Mouse (Mus musculus) forebrain, postnatal 0 days (tissue): ENCODE measurements around the gene Myh2. TPM values are rescaled to one million over a fixed set of nuclear protein-coding genes. Genes with fewer than 3 reads are reported as not detected.

Experiments
- ATAC-seq: fragments of 200-750 bp; cut with Nextera tagmentation; 2 replicates; pipeline ENCODE4 v1.8.0; 2017; ENCODE audit warnings: mild to moderate bottlenecking, moderate library complexity
- DNase-seq: peaks from one replicate; pipeline ENCODE4 v3.0.0-alpha.2; 2015
- H3K27ac ChIP-seq: fragments of 300-500 bp; sonication (generic); 2 replicates; pipeline ENCODE4 v1.5.1; 2014; ENCODE audit warnings: low read depth, mild to moderate bottlenecking, antibody characterized with exemption, low read length, moderate library complexity, mixed read lengths
- H3K27me3 ChIP-seq: fragments of 300-500 bp; sonication (generic); 2 replicates; pipeline ENCODE4 v1.6.1; 2014; ENCODE audit warnings: mild to moderate bottlenecking, low read length, mixed read lengths; ENCODE audit not compliant: insufficient read depth
- H3K36me3 ChIP-seq: fragments of 300-500 bp; sonication (generic); 2 replicates; pipeline ENCODE4 v1.6.1; 2014; ENCODE audit warnings: mild to moderate bottlenecking, moderate library complexity; ENCODE audit not compliant: insufficient read depth
- H3K4me1 ChIP-seq: fragments of 300-500 bp; sonication (generic); 2 replicates; pipeline ENCODE4 v1.6.1; 2014; ENCODE audit warnings: antibody characterized with exemption; ENCODE audit not compliant: insufficient read depth
- H3K4me2 ChIP-seq: fragments of 300-500 bp; sonication (generic); 2 replicates; pipeline ENCODE4 v1.6.1; 2014; ENCODE audit warnings: low read depth, mild to moderate bottlenecking, moderate library complexity
- H3K4me3 ChIP-seq: fragments of 300-500 bp; sonication (generic); 2 replicates; pipeline ENCODE4 v1.5.1; 2014; ENCODE audit warnings: low read depth, low read length, mixed read lengths
- H3K9ac ChIP-seq: fragments of 300-500 bp; sonication (generic); 2 replicates; pipeline ENCODE4 v1.6.1; 2014; ENCODE audit warnings: mild to moderate bottlenecking
- H3K9me3 ChIP-seq: fragments of 300-500 bp; sonication (generic); 2 replicates; pipeline ENCODE4 v1.6.1; 2016; ENCODE audit warnings: low read length
- CTCF ChIP-seq: sonication (generic); IDR thresholded peaks from 2 replicates; pipeline ENCODE4 v1.5.1; 2016; ENCODE audit warnings: antibody characterized with exemption, control low read depth, low read depth
- WGBS: fragments of 180-500 bp; shearing (Covaris S2); extraction: QIAGEN DNeasy Blood & Tissue Kit; methylation state at CpG from one replicate; pipeline ENCODE4 v1.1.7; 2014; 5-methylcytosine and 5-hydroxymethylcytosine counted together
- polyA plus RNA-seq: library from polyadenylated mRNA; unstranded; fragments of >200 nt; fragmentation: Nextera tagmentation; extraction: Ambion mirVana; gene quantifications from 2 replicates; pipeline ENCODE4 v1.2.1, GENCODE M21; 2015
- total RNA-seq: library from RNA; depleted of rRNA; stranded (reverse); fragments of >200 nt; gene quantifications from 2 replicates; pipeline ENCODE4 v1.2.3, GENCODE M21; 2014

The Myh2 gene
- total and polyA plus RNA-seq, 2 experiments from 2014 or later = 0.18 to 0.33 TPM

DNA sequence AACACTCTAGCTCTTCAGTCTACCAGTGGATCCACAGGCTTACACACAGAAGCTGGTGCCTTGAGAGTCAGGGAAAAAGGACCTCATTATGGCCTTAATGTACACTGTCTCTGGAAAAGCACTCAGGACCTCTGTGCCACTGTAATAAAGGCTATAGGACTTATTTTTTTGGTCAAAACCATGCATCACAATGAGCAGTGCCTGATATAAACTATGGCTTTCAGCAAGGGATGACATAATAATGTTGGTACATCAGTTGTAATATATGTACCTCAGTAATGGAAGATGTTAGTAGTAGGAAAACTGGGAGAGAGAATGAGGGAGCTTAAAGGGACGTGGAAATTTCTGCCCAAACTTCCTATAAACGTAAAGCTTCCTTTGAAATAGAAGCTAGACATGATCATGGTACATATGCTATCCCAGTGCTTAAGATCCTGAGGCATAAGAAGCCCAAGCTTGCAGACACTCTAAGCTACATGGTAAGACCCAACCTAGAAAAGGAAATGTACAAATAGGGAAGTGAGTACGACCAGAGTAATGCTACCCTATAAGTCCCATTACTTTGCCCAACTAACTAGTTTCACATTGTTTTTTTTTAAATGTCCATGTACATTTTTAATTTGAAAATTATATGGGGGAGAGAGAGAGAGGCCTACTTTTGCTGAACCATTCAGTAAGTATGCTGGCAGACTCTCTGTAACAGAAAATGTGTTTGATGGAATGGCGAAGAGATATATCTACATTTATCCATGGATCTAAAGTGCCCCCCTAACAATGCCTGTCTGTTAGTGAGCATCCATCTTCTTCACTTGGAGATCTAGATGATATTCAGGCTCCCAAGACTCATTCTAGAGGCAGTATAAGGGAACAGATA, 24.2 kb upstream of the Myh2 start:
- DNase-seq = no peak
- no peak overlapping the region for H3K9ac ChIP-seq
- H3K4me2 ChIP-seq = no peak overlapping the region
- ATAC-seq = no peak
- no peaks in the 10 kb centered on the region; the same call in 1 of the 2 replicates for H3K4me1 ChIP-seq
- H3K27ac ChIP-seq = no peak overlapping the region
- no peak for TF ChIP-seq CTCF
- no peaks in the 10 kb centered on the region for H3K9me3 ChIP-seq
- no peaks in the 10 kb centered on the region for H3K27me3 ChIP-seq
- H3K4me3 ChIP-seq = no peak overlapping the region
- 96% methylated on average over 4 of the region's 4 CpGs for WGBS
- no peaks in the 10 kb centered on the region for H3K36me3 ChIP-seq

- 95% methylated on average over 12 of the region's 12 CpGs for WGBS
- ATAC-seq (no peak), DNase-seq (no peak)
- Histone ChIP-seq H3K36me3 (no peaks in the 10 kb centered on the region), H3K4me1 (no peaks in the 10 kb centered on the region; the same call in 1 of the 2 replicates), H3K9ac (no peak overlapping the region), H3K4me2 (no peak overlapping the region), H3K27ac (no peak overlapping the region), H3K27me3 (no peaks in the 10 kb centered on the region), H3K4me3 (no peak overlapping the region), H3K9me3 (no peaks in the 10 kb centered on the region)
- TF ChIP-seq CTCF = no peak
Observed at GRCm38 (mm10) chr11:67147283-67147921, 23.4 kb upstream of the Myh2 start.

DNA sequence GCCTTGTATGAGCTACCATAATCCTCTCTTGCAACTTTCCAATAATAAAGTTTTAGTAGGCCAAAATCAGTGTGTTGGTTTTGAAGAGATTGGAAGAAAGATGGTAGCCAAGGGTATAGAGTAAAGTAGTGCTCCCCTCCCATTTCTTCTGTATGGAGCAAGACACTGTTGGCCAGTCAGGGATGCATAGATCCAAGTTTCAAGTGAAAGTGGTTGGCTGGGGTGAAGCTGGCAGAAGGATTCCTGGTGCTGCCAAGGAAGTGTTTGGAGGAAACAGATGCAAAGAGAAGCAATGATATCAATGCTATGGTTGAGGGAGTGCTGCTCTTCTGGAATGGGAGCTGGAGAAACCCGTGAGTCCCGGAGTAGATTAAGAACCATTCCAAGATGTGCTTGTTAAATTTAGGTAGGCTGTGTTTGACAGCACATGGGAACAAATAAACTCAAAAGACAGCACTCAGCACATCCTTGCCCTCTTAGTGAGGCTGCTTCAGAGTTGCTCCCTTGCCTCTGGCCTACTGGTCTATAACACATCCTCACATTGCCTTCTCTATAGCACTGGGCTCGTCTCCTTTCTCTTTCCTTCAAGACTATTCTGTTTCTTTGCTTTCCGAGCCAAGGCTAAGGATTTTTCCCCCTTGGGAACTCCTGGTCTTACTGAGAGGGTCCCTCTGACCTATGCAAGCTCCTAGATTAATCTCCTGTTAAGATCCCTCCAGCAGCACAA, 22.4 kb upstream of the Myh2 start:
- H3K27ac ChIP-seq = no peak overlapping the region
- no peak overlapping the region for H3K9ac ChIP-seq
- H3K4me2 ChIP-seq = no peak overlapping the region
- no peaks in the 10 kb centered on the region for H3K36me3 ChIP-seq
- H3K9me3 ChIP-seq = no peaks in the 10 kb centered on the region
- H3K4me1 ChIP-seq = no peaks in the 10 kb centered on the region; the same call in none of the 2 replicates
- H3K27me3 ChIP-seq = no peaks in the 10 kb centered on the region
- no peak for ATAC-seq
- TF ChIP-seq CTCF = no peak
- 54% methylated on average over 4 of the region's 4 CpGs for WGBS
- no peak overlapping the region for H3K4me3 ChIP-seq
- no peak for DNase-seq

GRCm38 (mm10) chr11:67150237-67150636, 20.6 kb upstream of the Myh2 start:
- TF ChIP-seq CTCF = no peak
- ATAC-seq (no peak), DNase-seq (no peak)
- no peaks in the 10 kb centered on the region for H3K36me3 ChIP-seq
- H3K9me3 ChIP-seq = no peaks in the 10 kb centered on the region
- H3K4me2 ChIP-seq = no peak overlapping the region
- WGBS = 81% methylated on average over 2 of the region's 2 CpGs
- H3K9ac ChIP-seq = no peak overlapping the region
- H3K4me3 ChIP-seq = no peak overlapping the region
- H3K27ac ChIP-seq = no peak overlapping the region
- no peaks in the 10 kb centered on the region for H3K27me3 ChIP-seq
- no peaks in the 10 kb centered on the region; the same call in none of the 2 replicates for H3K4me1 ChIP-seq

DNA sequence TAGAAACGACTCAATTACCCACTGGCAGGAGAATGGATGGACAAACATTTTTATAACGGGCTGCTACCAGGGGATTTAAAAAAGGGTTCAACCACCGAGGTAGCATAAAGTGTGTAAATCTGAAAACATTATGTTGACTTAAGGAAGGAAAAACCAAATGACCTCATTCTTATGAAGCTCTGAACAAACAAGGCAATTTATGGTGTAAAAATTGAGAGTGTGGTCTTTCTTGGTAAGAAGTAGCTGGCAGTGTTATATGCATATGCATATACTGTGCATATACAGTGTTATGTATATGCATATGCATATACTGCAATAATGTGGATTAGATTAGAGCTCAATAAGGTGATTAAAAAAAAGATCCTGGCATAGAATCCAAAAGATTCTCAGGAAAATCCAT, 19.7 kb upstream of the Myh2 start:
- no peak overlapping the region for H3K4me3 ChIP-seq
- TF ChIP-seq CTCF = no peak
- no peaks in the 10 kb centered on the region; the same call in none of the 2 replicates for H3K4me1 ChIP-seq
- DNase-seq (no peak), ATAC-seq (no peak)
- no peak overlapping the region for H3K9ac ChIP-seq
- H3K4me2 ChIP-seq = no peak overlapping the region
- no peak overlapping the region for H3K27ac ChIP-seq
- no peaks in the 10 kb centered on the region for H3K36me3 ChIP-seq
- no peaks in the 10 kb centered on the region for H3K27me3 ChIP-seq
- WGBS = 67% methylated on average over 3 of the region's 3 CpGs
- no peaks in the 10 kb centered on the region for H3K9me3 ChIP-seq

DNA sequence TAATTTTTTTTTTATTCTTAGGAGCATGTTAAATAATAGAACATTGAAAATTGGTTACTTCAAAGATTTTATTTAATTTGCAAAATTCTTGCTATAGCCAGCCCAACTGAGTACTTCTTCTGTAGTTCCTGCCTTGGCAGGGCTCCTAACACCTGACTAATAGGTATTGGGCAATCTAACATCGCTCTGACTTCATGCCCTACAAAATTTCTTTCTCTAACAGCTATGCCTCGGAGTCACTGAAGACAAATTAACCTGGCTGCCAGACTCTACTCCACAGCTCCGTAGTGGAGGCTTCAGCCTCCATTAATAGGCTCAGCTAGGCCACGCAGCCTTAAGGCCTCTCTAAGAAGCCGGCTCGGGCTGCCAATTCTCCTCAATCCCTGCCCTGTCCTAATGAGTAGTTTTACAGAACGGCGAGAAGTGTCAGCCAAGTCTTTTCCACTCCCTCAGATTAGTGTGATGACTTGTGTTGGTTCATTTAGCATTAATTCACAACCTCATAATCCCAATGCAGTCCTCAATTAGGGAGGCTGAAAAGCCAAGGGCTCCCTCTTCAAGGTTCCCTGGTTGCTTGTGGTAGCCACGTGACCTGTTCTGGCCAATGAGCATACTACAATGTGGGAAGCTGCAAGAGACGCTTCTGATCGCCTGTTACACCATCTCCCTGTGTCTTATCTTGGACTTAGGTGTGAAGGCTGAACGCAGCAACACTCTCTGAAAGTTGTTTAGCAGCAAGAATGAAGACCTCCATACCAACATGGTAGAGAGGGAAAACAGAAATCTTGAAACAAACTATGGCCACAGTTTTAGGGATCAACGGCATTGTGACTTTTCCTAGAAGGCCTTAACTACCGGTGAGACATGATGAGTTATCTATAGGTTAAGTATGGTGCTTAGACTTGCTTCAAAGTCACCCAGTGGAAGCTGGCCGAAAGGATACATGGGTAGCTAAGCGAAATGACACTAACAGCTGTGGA, 18.9 kb upstream of the Myh2 start:
- Histone ChIP-seq H3K4me2 (no peak overlapping the region), H3K27ac (no peak overlapping the region), H3K9ac (no peak overlapping the region), H3K27me3 (no peaks in the 10 kb centered on the region), H3K4me3 (no peak overlapping the region), H3K36me3 (no peaks in the 10 kb centered on the region), H3K9me3 (no peaks in the 10 kb centered on the region), H3K4me1 (no peaks in the 10 kb centered on the region; the same call in none of the 2 replicates)
- 53% methylated on average over 16 of the region's 16 CpGs for WGBS
- no peak for TF ChIP-seq CTCF
- DNase-seq (no peak), ATAC-seq (no peak)
